Mouse (Mus musculus) testis, adult 2 months (tissue): ENCODE data around the gene Ptchd4.

Experiments
- CTCF ChIP-seq: fragments of 200-500 bp; IDR thresholded peaks from 2 replicates; pipeline ENCODE4 v1.5.1; 2012; ENCODE audit warnings: low read depth, mild to moderate bottlenecking, inconsistent platforms, low read length, moderate library complexity; ENCODE audit not compliant: control insufficient read depth, insufficient read depth, insufficient replicate concordance
- POLR2A ChIP-seq: fragments of 200-500 bp; IDR thresholded peaks from 2 replicates; pipeline ENCODE4 v1.6.1; 2012; ENCODE audit warnings: low read depth, mild to moderate bottlenecking, inconsistent platforms, low read length, moderate library complexity; ENCODE audit not compliant: control insufficient read depth

DNA sequence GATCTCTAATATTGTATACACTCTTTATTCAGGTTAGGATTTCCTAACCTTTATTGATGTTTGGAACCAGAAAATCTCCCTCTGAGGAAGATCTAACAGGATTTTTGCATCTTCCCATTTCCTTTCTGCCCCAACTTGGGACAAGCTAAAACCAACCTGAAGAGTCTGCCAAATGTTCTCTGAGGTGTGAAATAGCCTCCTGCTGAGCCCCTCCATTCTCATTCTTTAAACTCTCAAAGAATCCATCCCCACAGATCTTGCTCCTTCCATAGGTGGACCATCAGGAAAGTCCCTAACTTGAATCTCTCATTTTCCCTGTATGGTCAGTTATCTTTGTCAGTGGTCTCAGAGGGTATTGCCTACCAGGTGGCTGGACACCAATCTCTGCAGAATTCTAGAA lies 20.0 kb downstream of the Ptchd4 start:
- TF ChIP-seq CTCF (no peak), POLR2A (no peak)
